Mouse (Mus musculus): ENCODE results near the gene Zcchc17.

The Zcchc17 gene

DNA sequence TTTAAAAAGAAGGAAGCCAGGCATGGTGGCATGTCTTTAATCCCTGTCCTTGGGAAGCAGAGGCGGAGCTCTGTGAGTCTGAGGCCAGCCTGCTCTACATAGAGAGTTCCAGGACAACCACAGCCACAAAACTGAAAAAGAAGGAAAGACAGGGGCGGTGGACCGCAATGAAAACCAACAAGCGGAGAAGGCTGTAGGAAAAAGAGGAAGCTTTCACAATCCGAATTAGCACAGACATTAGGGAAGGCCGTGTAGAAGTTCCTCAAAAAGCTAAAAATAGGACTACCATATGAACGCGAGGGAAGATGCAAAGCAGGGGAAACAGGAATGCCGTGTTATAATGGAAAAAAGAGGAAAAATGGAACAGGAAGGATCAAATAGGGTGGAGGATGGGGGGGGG lies 75.9 kb downstream of the Zcchc17 start:
- DNase-seq (ENCODE audit: low spot score in 2 of 2) = no peak

DNA sequence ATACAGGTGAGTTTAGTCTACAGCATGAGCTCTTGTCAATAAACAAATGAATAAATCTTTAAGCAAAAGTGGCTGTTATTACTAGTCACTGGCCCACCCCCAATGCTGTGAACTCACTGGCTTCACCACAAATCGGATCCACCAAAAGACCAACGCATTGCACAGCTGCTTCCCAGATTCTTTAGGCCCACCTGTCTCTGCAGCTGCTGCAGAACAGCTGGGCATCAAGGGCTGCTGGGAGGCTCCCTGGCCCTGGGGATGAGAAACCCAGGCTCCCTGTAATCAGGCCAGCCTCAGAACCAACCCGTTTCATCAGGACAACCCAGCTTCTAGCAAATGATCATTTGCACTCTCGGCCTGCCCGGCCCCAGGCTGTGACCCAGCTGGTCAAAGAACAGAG lies 76.9 kb downstream of the Zcchc17 start:
- no peak for DNase-seq (ENCODE audit: low spot score in 2 of 2)

DNA sequence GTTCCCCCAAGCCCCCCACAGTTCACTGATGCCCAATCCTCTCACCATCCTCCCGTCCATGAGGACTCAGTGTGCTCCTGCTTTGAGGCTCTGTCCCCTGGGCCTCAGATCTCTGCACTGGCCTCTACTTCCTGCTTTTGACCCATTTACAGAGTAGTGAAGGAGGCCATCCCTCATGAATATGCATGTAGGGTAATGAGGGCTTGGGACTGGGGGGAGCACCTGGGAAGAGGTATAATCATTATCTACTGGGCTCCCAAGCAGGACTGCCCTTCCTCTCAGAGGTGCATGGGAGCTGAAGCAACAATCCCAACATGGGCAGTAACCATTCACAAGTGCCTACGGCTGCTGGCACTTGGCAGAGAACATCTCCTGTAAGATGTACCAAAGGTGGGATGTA lies 80.6 kb downstream of the Zcchc17 start, which contains the start of gene Serinc2:
Serinc2 (minus strand) TSS at position 101 of the 400 bp plus-strand sequence.
- DNase-seq (ENCODE audit: low spot score in 2 of 2) = no peak

DNA sequence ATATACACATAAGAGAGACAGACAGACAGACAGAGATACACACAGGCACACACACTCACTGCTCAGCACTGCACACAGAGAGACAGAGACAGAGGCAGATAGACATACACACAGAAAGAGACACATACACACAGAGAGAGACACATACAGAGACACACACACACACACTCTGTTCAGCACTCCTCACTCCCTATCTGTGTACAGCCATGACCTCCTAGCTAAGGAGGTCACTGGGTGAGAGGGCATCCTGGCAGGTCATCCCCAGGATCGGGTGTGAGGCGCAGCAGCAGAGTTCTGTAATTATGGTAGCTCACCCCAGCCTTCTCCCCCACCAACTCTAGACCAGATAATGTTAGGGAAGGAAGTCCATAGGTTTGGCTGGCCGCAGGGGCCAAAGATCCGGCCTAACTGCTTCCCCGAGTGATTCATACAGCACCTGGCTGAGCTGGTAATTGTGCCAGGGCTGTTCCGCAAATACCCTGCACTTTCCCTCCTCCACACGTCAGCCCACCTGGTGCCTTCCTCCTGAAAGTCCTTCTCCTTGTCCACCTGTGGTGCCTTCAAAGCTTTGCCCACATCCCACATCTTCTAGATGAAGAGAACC lies 83.1 kb downstream of the Zcchc17 start:
- DNase-seq (ENCODE audit: low spot score in 2 of 2) = no peak

DNA sequence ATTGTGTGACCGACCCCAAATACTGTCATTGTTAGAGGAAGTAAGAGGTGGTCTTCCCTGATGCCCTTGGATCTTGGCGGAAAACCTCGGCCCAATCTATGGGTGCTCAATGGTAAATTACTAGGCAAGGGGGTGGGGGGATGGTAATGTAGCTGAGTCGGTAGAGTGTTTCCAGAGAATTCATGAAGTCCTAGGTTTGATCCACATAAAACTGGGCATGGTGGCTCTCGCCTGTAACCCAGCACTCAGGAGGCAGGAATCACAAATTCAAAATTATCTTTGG lies 84.0 kb downstream of the Zcchc17 start:
- DNase-seq (ENCODE audit: low spot score in 2 of 2) = no peak

DNA sequence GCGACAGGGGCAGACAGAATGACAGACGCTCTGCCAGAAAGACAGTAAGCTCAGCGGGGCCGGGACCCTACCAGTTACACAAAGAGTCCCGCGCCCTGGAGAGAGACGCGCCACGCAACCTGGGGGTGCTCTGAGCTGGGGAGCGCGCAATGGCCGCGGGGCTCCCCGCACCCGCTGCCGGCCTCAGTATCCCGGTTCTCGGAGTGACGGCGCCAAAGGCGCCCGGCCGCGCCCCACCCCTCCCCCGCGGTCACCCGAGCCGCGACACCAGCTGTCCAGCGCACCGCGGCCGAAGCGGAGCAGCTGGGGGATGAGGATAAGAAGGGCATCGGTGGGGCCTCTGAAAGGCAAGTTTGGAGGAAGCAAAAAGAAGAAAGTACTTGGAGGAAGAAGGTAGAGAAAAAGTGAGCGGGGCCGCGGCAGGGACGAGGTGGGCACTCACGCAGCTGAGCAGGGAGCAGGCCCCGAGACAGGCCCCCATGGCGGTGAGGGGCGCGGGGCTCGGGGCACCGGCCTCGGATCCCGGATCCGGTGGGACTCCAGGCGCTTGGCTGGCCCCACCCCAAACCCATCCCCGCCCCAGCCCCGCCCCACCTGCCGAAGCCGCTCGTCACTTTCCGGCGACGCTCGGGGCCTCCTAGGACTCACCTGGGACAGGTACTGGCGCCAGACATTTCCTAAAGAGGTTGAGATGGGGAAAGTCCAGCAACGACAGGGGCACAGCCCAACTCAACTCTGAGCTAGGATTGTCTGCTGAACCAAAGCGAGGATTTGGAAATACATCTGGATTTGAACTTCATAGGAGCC lies 84.5 kb downstream of the Zcchc17 start:
- DNase-seq (ENCODE audit: low spot score in 2 of 2) = peak in 1 of 2 experiments; percentile 31

DNA sequence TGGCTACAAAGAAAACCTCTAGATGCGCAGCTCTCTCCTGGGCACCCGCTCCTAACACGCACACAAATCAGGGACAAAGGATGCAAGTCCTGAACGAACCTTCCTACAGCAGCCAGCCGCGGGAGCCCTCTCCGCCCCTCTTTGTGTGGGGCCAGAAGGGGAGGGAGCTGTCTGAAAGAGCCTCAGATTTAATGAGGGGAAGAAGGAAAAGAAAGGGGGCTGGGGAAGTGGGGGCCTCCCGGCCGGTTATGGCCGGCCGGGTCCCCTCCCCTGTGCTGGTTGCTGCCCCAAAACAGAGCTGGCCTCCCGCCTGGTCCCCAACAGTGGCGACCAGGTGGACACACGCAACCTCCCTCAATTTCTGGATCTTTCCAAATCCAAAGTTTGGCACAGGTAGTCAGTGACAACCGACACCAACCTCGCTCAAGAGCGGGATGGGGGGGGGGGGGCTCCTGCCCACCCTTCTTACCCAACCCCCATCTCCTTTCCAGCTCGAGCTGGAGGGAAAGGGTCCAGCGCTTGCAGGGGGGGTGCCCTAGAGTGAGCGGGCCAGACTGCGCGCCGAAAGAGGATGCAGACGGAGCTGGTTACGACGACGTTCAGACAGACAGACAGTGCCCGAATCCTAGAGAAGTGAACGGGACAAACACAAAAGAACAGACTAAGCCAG lies 85.3 kb downstream of the Zcchc17 start:
- peak in 1 of 2 experiments; percentile 39 for DNase-seq (ENCODE audit: low spot score in 2 of 2)

DNA sequence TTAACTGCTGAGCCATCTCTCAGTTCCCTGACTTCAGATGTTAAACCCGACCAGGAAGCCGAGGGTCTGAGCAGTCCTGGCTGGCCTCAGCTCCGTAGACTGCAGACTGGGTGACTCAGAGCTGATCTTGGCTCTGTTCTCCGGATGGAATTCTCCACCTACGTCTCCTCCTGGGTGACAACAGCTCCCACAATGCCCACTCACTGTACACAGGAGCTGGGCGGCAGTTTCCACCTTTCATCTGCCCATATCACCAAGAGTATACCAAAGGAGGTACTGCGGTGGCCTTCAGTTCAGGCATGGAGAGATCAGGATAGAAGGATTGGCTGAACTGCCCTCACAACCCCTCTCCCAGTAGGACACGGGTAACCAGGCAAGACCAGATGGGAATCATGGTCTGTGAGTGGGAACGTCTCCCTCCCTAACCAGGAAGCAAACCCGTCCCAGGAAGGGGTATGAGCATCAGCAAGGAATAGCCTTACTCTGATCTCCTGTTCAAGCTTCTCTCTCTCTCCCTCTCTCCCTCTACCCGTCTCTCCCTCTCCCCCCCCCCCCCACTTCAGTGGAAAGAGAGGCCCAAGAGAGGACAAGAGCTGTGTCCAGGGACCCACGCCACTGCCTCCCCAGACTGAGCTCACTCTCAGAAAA lies 85.9 kb downstream of the Zcchc17 start:
- no peak for DNase-seq (ENCODE audit: low spot score in 2 of 2)

DNA sequence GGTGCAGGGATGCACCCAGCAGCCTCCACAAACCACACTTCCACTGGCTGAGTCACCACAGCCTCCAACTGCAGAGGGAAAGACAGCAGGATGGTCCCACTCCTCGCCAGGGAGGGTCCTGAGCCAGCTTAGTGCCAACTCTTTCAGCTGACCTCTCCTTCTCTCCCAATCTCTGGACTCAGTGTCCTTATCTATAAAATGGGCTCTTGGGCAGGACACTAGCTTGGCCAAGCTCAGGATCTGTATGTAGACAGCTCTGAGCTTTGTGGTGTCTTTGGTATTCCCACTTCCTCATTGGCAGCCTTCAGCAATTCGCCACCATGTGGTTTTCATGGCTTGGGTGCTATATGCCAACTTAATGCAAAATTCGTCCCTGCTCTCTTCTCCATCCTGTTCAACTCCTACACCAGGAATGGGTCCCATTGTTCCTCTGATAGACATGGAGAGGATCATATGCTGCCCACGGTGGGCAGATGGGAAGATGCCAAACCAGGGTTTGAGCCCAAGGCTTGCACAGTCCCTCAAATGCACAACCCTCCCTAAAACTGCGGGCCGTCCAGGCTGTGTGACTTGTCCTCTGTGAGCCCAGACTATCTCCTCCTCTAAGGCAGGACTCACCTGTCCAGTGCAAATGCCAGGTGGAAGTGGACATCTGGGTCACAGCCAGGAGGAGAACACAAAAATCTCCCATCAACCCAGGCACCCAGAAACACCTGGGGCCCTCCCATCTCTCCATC lies 89.0 kb downstream of the Zcchc17 start:
- DNase-seq (ENCODE audit: low spot score in 2 of 2) = no peak

DNA sequence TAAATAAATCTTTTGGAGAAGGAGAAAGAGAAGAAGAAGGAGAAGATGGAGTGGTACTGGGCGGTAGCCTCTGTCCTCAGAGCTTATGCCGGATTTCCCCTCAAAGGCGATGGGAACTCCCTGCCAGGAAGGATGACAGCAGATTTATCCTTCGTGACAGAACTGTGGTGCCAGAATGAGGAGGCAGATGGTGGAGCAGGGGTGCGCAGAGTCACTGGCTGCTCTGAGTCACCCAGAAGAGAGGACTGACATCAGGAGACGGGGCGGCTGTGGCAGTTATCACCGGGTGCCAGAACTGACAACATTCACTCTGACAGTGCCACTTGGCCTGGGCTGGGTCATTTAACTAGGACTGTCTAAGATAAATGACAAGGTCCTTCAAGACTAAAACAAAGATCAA lies 89.7 kb downstream of the Zcchc17 start:
- DNase-seq (ENCODE audit: low spot score in 2 of 2) = peak; percentile 64 to 79

DNA sequence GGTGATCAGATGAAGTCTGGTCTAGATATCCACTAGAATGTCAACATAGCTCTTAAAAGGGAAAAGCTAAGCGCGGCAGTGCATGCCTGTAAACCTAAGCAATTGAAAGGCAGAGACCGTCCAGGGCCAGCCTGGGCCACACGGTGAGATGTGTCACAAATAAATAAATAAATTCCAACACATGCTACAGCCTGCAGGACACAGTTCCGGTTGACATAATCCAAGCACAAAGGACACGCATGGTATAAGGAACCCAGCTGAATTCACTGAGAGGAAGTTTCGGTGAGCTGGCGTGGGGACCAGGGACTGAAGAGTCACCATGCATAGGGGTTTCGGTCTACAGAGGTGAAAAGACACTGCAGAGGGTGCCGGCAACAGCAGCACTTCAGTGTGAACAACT lies 91.0 kb downstream of the Zcchc17 start:
- DNase-seq (ENCODE audit: low spot score in 2 of 2) = no peak

DNA sequence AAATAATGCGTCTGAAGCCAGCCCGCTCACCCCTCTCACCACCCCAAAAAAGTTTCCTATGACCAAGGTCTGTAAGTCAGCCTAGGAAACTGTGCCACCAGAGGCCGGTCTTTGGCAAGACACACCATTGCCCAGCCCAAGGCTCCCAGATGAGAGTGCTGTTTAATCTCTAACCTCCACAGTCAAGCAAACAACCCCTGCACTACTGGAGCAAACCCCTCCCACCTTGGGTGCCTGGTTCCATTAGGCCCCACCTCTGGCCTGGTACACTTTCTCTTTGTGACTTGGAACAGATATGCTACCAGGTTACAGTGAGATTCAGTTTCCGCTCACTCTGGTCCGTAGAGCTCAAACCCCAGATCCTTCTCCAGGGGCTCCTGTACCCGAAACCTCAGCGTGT lies 92.7 kb downstream of the Zcchc17 start:
- DNase-seq (ENCODE audit: low spot score in 2 of 2) = no peak

DNA sequence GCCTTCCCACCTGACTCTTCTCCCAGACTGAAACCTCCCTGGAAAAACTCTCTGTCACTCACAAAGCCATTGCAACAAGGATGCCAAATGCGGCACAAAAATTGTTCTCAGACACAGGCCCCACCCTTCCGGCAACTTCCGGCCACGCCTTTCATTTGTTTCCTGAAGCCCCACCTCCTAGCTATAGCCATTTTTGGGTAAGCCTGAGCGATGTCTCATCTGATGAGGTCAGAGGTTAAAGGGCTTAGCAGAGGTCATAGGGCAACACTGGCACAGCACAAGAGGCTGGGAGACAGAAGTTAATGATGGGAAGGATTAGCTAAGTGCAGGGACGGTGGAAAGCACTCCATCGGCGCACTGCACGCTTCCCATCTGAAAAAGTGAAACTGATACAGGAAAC lies 93.1 kb downstream of the Zcchc17 start:
- DNase-seq (ENCODE audit: low spot score in 2 of 2) = no peak

All from right cerebral cortex, postnatal 10 days (tissue).